Mouse (Mus musculus) mouse embryonic stem cell (cell line): Measurements from ENCODE around the gene 1500009C09Rik.

ENCODE experiments used
- in situ Hi-C, 2 experiments: fragments of 300-500 bp; cut with MboI; formaldehyde crosslinking; loops; 1 replicate in 1 of 2; 3 replicates in 1 of 2; pipeline ENCODE4 v1.14.3; 2019 to 2020; ENCODE audit warnings: low sequenced_read_pairs in 2 of 2, low pct_unique_long_range_greater_than_20kb in 1 of 2, mixed read lengths in 1 of 2; ENCODE audit not compliant: unreplicated experiment in 1 of 2

Gene 1500009C09Rik

GRCm38 (mm10) chr15:82252097-82252496 is at the start of gene 1500009C09Rik:
Gene 1500009C09Rik (plus strand): TSS chr15:82252397.
- in situ Hi-C loops: no loop called here

GRCm38 (mm10) chr15:82203090-82203489 is 49.1 kb upstream of the 1500009C09Rik start:
- in situ Hi-C loops: no loop called here

- in situ Hi-C loops: no loop called here
Observed at GRCm38 (mm10) chr15:82203611-82204351, 48.4 kb upstream of the 1500009C09Rik start.

GRCm38 (mm10) chr15:82204680-82205371 is 47.4 kb upstream of the 1500009C09Rik start:
- in situ Hi-C loops: no loop called here

GRCm38 (mm10) chr15:82206365-82207104 is 45.7 kb upstream of the 1500009C09Rik start:
- in situ Hi-C loops: no loop called here

GRCm38 (mm10) chr15:82207105-82207459 is 45.1 kb upstream of the 1500009C09Rik start:
- in situ Hi-C loops: no loop called here

GRCm38 (mm10) chr15:82207504-82208219 is 44.5 kb upstream of the 1500009C09Rik start:
- in situ Hi-C loops: no loop called here

- in situ Hi-C loops: no loop called here
Observed at GRCm38 (mm10) chr15:82208307-82208706, 43.9 kb upstream of the 1500009C09Rik start.

GRCm38 (mm10) chr15:82209295-82210050 is 42.7 kb upstream of the 1500009C09Rik start:
- in situ Hi-C loops: loop anchor here in 1 of 2 experiments (10.0 kb wide), 1 partner anchor 145 kb away; the partner anchor contains the start of gene Mei1

- in situ Hi-C loops: loop anchor here in 1 of 2 experiments (10.0 kb wide), 1 partner anchor 146 kb away; the partner anchor contains the start of gene Mei1
Observed at GRCm38 (mm10) chr15:82210801-82211200, 41.4 kb upstream of the 1500009C09Rik start.

- in situ Hi-C loops: loop anchor here in 1 of 2 experiments (10.0 kb wide), 1 partner anchor 146 kb away; the partner anchor contains the start of gene Mei1
Observed at GRCm38 (mm10) chr15:82211281-82211680, 40.9 kb upstream of the 1500009C09Rik start.

- in situ Hi-C loops: loop anchor here in 1 of 2 experiments (10.0 kb wide), 1 partner anchor 147 kb away; the partner anchor contains the start of gene Mei1
Observed at GRCm38 (mm10) chr15:82211911-82212751, 40.1 kb upstream of the 1500009C09Rik start.

GRCm38 (mm10) chr15:82212752-82213063 is 39.5 kb upstream of the 1500009C09Rik start, which contains the start of gene Shisa8:
Gene Shisa8 (minus strand): TSS chr15:82212815.
- in situ Hi-C loops: loop anchor here in 1 of 2 experiments (10.0 kb wide), 1 partner anchor 148 kb away; the partner anchor contains the start of gene Mei1

GRCm38 (mm10) chr15:82213222-82213621 is 39.0 kb upstream of the 1500009C09Rik start:
- in situ Hi-C loops: loop anchor here in 1 of 2 experiments (10.0 kb wide), 1 partner anchor 148 kb away; the partner anchor contains the start of gene Mei1

GRCm38 (mm10) chr15:82215332-82216046 is 36.7 kb upstream of the 1500009C09Rik start:
- in situ Hi-C loops: loop anchor here in 1 of 2 experiments (10.0 kb wide), 1 partner anchor 151 kb away; the partner anchor contains the start of gene Mei1
